Mouse (Mus musculus): ENCODE measurements at regions not wholly inside any gene's neighbourhood (a gene's known extent, or its start where the extent isn't known, plus 50 kb on each side); places are given as distances from the start of the nearest gene placed in this dataset.

GRCm38 (mm10) chr9:101733611-101734225, 127.9 kb upstream of the 9630041A04Rik start (continued):
- no peak for TF ChIP-seq MAX (IDR thresholded peaks at IDR 0.05; ENCODE audit: low read length)

GRCm38 (mm10) chr9:101730136-101730535, 131.5 kb upstream of the 9630041A04Rik start:
- Histone ChIP-seq H3K9me3 (replicated peaks; ENCODE audit: insufficient read depth, low read length) (no peaks in the 10 kb centered on the region), H3K9ac (ENCODE audit: control insufficient read depth, low read depth, low read length, poor library complexity, severe bottlenecking) (no peak overlapping the region), H3K36me3 (ENCODE audit: control insufficient read depth in 1 of 2, insufficient read depth in 2 of 2, low read length in 2 of 2) (no peaks in the 10 kb centered on the region), H3K27ac (ENCODE audit: control insufficient read depth, low read depth, low read length) (no peak overlapping the region), H3K4me3 (ENCODE audit: control insufficient read depth in 1 of 2, insufficient read depth in 1 of 2, low read depth in 2 of 2, low read length in 2 of 2) (no peak overlapping the region), H3K4me1 (ENCODE audit: control insufficient read depth in 1 of 2, insufficient read depth in 2 of 2, low read length in 2 of 2) (no peaks in the 10 kb centered on the region), H3K27me3 (ENCODE audit: control insufficient read depth in 1 of 2, insufficient read depth in 2 of 2, low read length in 2 of 2) (no peaks in the 10 kb centered on the region), H3K79me2 (ENCODE audit: control insufficient read depth, insufficient read depth, low read length, poor library complexity) (no peaks in the 10 kb centered on the region)
- DNase-seq (ENCODE audit: low read depth, low spot score): no peak
- no peak for TF ChIP-seq ELF1 (IDR thresholded peaks at IDR 0.05; ENCODE audit: low read depth, low read length)
- TF ChIP-seq CHD1 (IDR thresholded peaks at IDR 0.05; ENCODE audit: low read depth, low read length): no peak
- no peak for TF ChIP-seq GABPA (IDR thresholded peaks at IDR 0.05; ENCODE audit: low read depth, low read length)
- TF ChIP-seq GATA1 (IDR thresholded peaks at IDR 0.05; ENCODE audit: low read depth, low read length): no peak
- TF ChIP-seq ETS1 (IDR thresholded peaks at IDR 0.05; ENCODE audit: low read depth, low read length): no peak
- no peak for TF ChIP-seq USF1 (IDR thresholded peaks at IDR 0.05; ENCODE audit: low read depth, low read length)
- TF ChIP-seq POLR2A (IDR thresholded peaks at IDR 0.05; ENCODE audit: control insufficient read depth in 1 of 2, insufficient read depth in 1 of 2, low read depth in 1 of 2, low read length in 2 of 2, poor library complexity in 1 of 2): no peak
- TF ChIP-seq POLR2AphosphoS2 (IDR thresholded peaks at IDR 0.05; ENCODE audit: low read length): no peak
- no peak for TF ChIP-seq ZKSCAN1 (IDR thresholded peaks at IDR 0.05; ENCODE audit: low read depth, low read length)
- TF ChIP-seq CTCF (IDR thresholded peaks at IDR 0.05 in 2 of 3, conservative IDR thresholded peaks at IDR 0.05 in 1 of 3; ENCODE audit: control insufficient read depth in 1 of 3, insufficient read depth in 1 of 3, low read depth in 2 of 3, low read length in 3 of 3, poor library complexity in 1 of 3, severe bottlenecking in 1 of 3): no peak
- TF ChIP-seq MEF2A (IDR thresholded peaks at IDR 0.05; ENCODE audit: extremely low read depth, insufficient replicate concordance, low read depth, low read length, poor library complexity, severe bottlenecking): no peak

GRCm38 (mm10) chr9:101717911-101718310, 143.7 kb upstream of the 9630041A04Rik start:
- no peaks in the 10 kb centered on the region for H3K9me3 ChIP-seq (replicated peaks; ENCODE audit: insufficient read depth, low read length)
- H3K36me3 ChIP-seq (ENCODE audit: control insufficient read depth in 1 of 2, insufficient read depth in 2 of 2, low read length in 2 of 2): no peaks in the 10 kb centered on the region
- no peaks in the 10 kb centered on the region for H3K79me2 ChIP-seq (ENCODE audit: control insufficient read depth, insufficient read depth, low read length, poor library complexity)
- DNase-seq (ENCODE audit: low read depth, low spot score): no peak
- H3K4me1 ChIP-seq (ENCODE audit: control insufficient read depth in 1 of 2, insufficient read depth in 2 of 2, low read length in 2 of 2): no peaks in the 10 kb centered on the region
- no peak overlapping the region for H3K4me3 ChIP-seq (ENCODE audit: control insufficient read depth in 1 of 2, insufficient read depth in 1 of 2, low read depth in 2 of 2, low read length in 2 of 2)
- H3K27me3 ChIP-seq (ENCODE audit: control insufficient read depth in 1 of 2, insufficient read depth in 2 of 2, low read length in 2 of 2): no peaks in the 10 kb centered on the region
- TF ChIP-seq RCOR1 (IDR thresholded peaks at IDR 0.05; ENCODE audit: low read depth, low read length) (no peak), ETS1 (IDR thresholded peaks at IDR 0.05; ENCODE audit: low read depth, low read length) (no peak), MYB (IDR thresholded peaks at IDR 0.05; ENCODE audit: low read depth, low read length) (no peak), ZC3H11A (IDR thresholded peaks at IDR 0.05; ENCODE audit: low read depth, low read length) (no peak), ELF1 (IDR thresholded peaks at IDR 0.05; ENCODE audit: low read depth, low read length) (no peak), MYC (IDR thresholded peaks at IDR 0.05; ENCODE audit: low read depth, low read length) (no peak), TBP (IDR thresholded peaks at IDR 0.05; ENCODE audit: low read depth, low read length) (no peak), POLR2A (IDR thresholded peaks at IDR 0.05; ENCODE audit: control insufficient read depth in 1 of 2, insufficient read depth in 1 of 2, low read depth in 1 of 2, low read length in 2 of 2, poor library complexity in 1 of 2) (no peak), SIN3A (IDR thresholded peaks at IDR 0.05; ENCODE audit: low read length) (no peak), E2F4 (IDR thresholded peaks at IDR 0.05; ENCODE audit: borderline replicate concordance, low read depth, low read length) (no peak), NRF1 (IDR thresholded peaks at IDR 0.05; ENCODE audit: insufficient read depth, low read depth, low read length, poor library complexity, severe bottlenecking) (no peak), ZMIZ1 (IDR thresholded peaks at IDR 0.05; ENCODE audit: low read depth, low read length) (no peak), RAD21 (IDR thresholded peaks at IDR 0.05; ENCODE audit: low read depth, low read length) (no peak)
- no peak overlapping the region for H3K27ac ChIP-seq (ENCODE audit: control insufficient read depth, low read depth, low read length)
- H3K9ac ChIP-seq (ENCODE audit: control insufficient read depth, low read depth, low read length, poor library complexity, severe bottlenecking): no peak overlapping the region

Measured in MEL (cell line).